Mouse (Mus musculus): ENCODE data around the gene Gsx1.
A peak's percentile ranks its signal among the peaks of the same experiment; 100 is the strongest.

Gsx1 gene

DNA sequence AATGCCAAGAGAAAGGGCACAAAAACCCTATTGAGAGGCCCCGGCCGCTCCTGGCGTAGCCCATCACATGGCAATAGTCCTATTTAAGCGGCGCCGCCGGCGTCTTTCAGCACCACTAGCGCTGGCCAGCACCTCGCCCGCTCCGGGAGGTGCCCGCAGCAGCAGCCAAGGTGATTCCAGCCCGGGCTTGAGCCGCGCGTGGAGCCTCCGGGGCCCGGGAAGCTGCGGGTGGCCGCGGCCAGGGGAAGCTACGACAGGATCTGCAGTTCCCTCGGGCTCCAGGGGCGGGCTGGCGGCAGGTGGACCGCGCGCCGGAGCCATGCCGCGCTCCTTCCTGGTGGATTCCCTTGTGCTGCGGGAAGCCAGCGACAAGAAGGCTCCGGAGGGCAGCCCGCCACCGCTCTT lies at the start of gene Gsx1:
Gsx1 (plus strand) TSS at position 126 of the 405 bp plus-strand sequence.
- DNase-seq (ENCODE audit: low spot score in 2 of 2): peak; percentile 74 to 75

DNA sequence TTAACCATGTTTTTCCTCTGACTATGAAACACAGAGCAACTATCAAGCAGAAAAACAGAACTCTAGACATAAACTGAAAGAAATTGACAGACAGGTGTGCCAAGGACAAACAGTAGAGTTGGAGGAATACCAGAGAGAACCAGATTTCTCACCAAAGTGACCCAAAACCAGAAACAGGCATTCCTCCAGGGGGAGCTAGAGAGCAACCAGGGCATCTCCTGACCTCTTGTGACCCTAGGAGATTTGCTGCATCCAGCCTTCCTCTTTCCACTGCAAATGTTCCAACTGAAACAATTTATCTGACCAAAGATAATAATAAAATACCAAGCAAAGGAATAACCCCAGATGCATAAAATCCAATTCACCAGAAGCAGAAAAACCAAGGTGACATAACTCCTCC lies 41.2 kb upstream of the Gsx1 start:
- no peak for DNase-seq (ENCODE audit: low spot score in 2 of 2)

DNA sequence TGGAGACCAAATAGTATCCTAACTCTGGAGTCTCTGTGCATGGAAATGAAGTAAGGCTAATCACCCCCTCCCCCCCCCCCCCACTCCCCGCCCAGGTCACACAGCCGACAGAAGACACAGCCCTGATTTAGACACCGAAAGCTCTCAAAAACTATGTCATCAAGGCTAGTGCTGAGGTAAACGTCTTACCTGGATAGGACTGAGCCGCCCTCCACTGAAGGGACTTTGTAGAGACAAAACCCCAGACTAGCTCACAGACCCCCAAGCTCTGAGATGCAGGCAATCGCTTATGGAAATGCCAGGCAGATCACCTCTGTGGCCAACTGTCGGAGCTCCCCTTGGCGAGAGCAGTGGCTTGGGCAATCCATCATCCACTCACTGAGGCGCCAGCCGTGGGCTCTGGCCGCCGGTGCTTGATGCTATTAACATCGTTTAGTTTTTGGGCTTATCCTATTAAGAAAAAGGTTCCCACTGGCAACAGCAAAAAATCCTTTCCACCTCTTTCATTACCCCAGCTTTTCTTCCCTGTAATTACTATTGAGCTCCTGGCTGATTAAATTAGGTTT lies 33.6 kb upstream of the Gsx1 start:
- peak in 1 of 2 experiments; percentile 26 for DNase-seq (ENCODE audit: low spot score in 2 of 2)

DNA sequence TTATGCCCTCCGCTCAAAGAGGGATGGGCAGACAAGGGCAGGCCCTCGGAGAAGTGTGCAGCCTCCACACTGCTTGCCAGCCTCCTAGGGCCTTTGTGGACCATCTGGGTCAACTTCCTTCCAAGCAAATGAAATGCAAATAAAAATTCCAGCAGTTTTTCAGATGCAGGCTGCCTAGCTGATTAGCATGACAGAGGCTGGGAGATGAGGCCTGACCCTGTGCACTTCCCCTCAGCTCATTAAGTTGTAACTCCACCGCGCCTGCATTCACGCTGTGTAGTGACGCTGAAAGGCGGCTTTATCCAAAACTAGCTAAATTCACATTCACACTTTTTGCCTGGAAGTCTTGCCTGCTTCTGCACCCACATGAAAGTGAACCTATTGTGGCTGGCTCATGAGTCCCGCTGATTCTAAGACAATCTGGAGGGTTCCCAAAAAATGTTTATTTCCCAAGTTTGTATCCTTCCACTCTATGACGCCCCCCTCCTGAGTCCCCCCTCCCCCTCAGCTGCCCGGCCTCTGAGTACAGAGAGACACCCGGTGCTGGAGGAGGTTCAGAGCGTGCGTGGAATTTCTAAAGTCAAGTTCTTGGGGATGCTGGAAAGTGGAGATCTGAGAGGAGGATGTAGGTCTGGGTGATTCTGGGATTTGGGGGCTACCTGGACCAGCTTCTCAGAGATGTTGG lies 32.9 kb upstream of the Gsx1 start:
- DNase-seq (ENCODE audit: low spot score in 2 of 2): peak; percentile 47 to 50

DNA sequence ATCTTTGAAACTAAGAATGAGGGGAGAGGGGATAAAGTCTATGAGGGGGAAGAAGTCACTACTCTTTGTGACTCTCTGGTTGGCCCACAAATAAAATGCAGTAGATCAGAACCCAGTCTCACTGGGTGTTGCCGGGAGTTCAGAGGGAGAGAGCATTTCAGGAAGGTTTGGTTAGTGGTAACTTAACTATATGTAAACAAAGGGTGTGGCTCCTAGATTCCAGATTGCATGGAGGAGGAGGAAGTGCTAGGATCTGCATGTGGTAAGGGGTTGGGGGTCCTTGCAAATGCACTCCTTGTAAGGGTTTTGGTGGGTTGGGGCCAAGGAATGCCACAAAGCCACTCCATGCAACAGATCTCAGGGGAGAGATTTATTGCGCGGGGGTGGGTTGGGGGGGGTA lies 32.1 kb upstream of the Gsx1 start:
- no peak for DNase-seq (ENCODE audit: low spot score in 2 of 2)

DNA sequence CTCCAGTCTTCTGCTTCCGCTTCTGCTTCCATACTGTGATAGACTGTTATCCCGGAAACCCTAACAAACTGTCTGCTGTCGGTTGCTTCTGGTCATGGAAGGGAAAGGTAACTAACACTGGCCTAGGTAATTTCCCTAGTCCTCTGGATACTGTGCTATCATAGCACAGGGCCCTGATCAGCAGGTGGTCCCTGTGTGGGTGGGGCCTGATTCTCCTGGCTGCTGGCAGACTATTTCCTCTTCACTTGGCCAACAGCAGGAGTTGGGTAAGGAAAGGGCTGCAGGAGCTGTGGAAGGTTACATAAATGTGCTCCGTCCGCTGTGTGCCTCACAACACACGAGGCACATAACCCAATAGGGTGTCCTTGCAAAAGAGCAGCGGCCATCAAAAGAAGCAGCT lies 31.1 kb upstream of the Gsx1 start:
- DNase-seq (ENCODE audit: low spot score in 2 of 2): no peak

DNA sequence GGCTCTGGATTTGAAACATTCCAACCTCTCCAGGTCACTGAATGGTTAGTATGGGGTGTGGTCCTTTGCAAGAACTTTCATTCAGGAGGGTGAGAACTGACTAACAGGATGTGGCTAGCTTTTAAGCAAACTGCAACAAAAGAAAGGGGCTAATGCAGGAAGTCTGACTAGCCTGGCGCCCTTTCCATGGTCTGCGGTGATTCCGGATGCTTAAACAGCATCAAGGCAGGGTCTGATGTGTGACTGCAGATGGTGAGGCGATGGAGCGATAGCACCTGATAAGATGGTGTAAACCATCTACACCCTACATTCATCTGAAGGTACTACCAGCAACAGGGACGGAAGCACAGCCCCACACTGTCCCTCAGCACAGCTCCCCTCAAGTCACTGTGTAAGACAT lies 29.2 kb upstream of the Gsx1 start:
- DNase-seq (ENCODE audit: low spot score in 2 of 2): no peak

DNA sequence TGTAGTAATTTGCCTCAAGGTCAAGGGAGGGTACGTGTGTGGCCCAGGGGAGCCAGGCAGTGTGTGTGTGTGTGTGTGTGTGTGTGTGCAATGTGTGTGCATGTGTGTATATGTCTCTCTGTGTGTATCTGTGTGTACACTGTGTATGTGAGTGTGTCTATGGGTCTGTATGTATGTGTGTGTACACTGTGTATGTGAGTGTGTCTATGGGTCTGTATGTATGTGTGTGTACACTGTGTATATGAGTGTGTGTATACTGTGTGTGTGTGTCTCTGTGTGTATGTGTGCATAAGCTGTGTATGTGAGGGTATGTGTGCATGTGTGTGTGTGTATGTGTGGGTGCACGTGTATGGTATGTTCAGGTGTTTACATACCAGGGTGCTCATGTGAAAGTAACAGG lies 28.7 kb upstream of the Gsx1 start:
- DNase-seq (ENCODE audit: low spot score in 2 of 2): no peak

DNA sequence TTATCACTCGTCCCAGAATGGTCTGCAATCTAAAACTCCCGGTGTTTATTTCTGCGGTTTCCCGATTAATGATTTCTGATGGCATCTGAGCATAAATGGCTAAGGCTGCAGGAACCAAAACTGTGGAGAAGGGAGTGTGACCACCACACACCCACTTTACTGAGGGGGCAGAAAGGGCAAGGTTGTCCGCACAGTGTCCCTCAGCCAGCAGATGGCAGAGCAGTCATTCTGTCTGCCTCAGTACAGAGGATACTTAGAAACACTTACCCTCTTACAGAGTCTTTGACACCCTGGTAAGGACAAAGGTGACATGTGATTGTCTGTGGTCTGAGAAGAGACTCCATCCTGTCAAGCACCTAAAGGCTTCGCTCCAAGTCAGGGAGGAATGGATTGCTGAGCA lies 23.4 kb upstream of the Gsx1 start:
- no peak for DNase-seq (ENCODE audit: low spot score in 2 of 2)

DNA sequence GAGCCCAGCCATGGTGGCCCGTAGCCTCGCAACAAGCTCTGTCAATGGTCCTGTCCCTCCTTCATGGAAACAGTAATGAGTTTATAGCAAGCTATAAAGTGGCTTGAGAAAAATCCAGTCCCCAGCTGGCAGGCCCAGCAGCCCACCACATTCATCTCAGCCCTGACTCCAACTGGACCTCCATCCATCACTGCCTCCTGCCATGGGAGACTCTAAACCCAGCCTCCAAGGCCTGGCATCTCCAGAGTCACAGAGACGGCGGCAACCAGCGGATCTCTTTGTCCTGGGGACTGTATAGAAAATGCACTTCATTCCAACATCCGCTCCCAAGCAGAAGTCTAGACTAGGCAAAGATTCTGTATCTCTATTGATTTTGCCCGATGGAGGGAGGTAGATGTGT lies 18.4 kb upstream of the Gsx1 start:
- DNase-seq (ENCODE audit: low spot score in 2 of 2): no peak

DNA sequence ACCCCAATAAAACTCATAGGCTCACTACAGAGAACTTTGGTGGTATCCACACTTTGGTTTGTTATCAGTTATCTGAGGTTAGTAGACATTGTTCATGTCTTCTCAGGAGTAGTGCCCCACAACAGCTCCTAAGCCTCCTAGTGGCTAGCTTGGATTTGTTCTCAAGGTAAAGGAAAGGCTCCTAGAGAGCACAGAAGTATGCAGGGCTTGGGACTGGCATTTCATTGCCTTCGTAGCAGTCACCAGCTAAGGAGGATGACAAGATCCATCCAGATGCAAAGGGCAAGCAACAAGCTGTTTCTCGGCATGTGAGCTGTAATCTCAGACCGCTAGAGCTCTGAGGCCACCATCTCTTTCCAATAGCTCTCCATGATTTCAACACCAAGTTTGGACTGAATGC lies 14.4 kb upstream of the Gsx1 start:
- DNase-seq (ENCODE audit: low spot score in 2 of 2): no peak

DNA sequence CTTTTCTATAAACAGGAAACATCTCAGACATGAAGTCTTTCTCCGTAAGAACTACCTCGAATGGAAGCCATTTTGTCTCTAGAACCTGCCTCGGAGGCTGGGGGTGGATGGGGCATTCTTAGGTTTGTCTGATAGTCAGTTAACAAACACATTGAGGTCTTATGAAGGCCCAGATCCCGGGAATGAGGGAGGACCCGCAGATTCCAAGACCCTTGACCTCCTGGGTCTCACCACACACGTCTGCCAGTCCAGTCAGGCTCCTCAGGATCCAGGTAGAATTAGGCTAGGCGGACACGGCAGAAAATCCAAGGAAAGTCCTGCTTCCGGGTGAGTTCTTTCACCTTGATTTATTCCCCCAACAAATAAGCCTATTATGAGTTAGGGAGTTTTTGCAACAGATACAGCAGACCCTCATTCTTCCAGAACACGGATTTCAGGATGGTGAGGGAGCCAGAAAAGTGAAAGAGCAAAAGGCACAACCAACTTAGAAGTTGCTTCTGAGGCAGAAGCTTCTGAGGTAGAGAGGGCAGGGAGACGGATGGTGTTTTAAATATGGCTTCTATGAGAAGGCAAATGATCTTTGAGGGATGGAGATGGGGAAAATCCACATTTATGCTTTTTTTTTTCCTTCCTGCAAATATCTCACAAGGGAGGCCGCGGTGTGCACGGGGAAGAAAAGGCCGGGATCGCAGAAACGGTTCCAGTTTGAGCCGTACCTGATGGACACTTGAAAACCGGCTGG lies 3.2 kb upstream of the Gsx1 start:
- no peak for DNase-seq (ENCODE audit: low spot score in 2 of 2)

DNA sequence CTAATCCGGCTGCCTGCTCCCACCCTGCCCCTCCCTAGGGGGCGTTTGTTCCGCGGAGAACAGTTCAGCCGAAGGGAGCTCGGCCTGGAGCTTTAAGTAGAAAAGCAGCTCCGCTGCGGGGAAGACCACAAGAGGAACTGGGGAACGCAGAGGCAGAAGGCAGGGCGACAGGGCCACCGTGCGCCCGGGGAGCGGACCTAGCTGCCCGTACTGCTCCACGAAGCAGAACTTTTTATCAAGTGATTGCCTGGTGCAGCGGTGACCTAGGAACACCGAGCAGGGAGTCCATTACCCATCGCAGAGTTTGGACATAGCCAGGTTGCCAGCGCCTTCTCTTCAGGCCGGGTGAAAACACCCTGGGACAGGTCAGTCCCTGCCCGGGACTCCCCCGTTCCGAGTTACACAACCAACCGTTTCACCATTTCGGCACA lies 2.5 kb upstream of the Gsx1 start:
- peak; percentile 24 to 35 for DNase-seq (ENCODE audit: low spot score in 2 of 2)

DNA sequence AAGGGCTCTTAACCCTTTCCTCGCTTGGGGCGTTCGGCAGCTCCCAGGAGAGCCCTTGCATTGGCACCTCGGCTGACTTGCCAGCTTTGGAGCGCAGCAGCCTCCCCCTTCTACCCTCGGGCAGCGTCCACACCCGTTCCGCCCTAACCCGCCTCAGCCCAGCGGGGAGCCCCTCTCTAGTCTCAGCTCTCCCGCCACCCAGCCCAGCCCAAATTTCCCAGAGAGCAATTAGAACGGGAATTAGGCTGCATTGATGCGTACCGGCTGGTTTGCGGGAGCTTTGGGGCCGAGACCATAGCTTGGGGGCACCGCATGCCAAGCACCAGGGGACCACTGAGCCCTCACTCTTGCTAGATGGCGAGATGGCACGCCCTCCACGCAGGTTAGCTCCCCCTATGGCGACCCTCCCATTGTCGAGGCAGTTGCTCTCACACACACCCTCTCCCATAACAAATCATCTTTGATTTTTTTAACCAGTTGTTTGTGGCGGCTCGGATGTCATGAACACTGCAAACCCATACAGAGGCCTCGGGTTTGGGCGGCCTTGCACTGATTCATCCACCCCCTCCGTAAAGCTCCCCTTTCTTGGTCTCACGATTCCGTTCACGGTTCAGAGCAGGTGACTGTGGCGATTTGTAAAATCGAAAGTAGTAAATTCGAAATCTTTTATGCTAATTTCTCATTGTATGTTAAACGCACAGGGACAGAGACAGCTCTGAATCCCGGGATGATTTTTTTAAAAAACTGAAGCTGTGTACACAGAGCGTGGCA lies 1.5 kb upstream of the Gsx1 start:
- no peak for DNase-seq (ENCODE audit: low spot score in 2 of 2)

DNA sequence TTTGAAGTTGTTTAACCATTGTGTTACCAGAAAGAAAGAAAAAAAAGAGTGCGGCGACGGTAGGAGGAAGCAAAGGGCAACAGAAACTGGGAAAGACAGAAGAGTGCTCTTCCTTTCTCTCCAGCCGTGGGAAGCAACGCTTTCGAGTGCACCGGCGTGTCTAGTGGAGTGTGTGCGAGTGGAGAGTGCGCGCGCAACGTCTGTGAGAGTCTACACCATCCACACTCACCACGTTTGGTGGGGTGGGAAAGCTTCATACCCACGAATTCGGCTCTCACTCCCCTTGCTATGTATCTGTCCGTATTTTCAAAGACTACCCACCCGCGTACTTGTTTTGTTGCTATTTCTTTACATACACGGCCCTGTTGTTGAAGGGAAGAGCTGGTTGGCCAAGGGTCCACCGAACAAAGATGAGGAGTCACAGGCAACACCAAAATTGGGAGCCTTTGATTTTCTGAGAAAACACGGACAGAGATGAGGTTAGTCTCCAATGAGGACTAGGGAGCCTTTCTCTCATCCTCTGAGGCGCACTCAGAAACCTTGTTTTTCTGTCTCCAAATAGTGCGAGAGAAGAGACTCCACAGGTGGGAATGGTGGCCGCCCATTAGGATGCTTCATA lies 835 bp upstream of the Gsx1 start:
- no peak for DNase-seq (ENCODE audit: low spot score in 2 of 2)

DNA sequence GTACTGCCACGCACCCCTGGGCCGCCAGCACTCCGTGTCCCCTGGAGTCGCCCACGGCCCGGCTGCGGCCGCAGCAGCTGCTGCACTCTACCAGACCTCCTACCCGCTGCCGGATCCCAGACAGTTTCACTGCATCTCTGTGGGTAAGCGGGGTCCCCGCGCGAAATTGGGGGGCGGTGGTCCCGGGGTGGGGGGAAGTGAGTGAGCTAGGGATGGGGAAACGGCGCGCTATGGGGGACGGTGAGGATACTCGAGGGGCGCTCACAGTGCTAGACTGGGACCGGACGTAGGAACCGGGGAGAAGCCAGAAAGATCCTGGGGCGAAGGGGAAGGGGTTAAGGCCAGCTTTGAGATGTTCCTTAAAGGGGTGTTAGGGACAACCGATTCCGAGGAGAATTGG lies 660 bp downstream of the Gsx1 start:
- DNase-seq (ENCODE audit: low spot score in 2 of 2): no peak

DNA sequence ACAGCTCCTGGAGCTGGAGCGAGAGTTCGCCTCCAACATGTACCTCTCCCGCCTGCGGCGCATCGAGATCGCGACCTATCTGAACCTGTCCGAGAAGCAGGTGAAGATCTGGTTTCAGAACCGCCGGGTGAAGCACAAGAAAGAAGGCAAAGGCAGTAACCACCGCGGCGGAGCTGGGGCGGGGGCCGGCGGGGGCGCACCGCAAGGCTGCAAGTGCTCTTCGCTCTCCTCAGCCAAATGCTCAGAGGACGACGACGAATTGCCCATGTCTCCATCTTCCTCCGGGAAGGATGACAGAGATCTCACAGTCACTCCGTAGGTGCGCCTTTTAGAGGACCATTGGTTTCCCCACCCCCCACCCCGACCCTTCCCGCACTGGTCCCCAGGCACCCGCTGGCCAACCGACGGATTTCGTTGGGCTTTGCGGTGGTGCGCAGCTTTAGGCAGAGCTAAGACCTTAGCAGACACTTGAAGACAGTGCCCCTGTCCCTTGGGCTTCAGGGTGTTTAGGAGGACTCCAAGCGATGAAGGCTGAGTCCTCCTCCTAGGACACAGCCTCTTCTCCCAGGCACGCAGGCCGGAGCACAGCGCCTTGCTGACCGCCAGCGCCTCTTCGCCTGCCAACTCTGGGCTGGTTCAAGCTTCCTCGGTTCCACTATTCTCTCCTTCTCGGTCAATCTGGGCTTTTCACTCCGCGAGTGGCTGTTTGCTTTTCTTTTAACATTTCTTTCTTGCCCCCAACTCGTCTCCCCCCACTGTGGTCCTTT lies 1.5 kb downstream of the Gsx1 start:
- DNase-seq (ENCODE audit: low spot score in 2 of 2): no peak

DNA sequence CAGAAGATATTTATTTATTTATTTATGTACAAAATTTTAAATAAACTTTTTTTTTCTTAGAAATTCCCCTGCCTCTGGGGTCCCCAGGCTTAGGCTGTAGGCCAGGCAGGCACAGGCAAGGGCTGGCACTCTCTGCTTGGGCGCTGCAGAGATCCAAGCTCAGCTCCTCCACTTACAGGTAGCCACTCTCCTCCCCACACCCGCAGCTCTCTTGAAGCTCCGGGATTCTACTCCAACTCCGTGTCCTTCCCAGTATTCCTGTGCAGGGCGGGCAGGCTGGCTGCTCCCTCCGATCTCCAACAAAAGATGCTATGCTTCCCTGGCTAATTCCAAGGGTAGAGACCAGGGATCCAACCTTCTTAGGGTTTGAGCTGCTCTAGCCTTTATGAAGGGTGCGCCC lies 2.4 kb downstream of the Gsx1 start:
- DNase-seq (ENCODE audit: low spot score in 2 of 2): no peak

DNA sequence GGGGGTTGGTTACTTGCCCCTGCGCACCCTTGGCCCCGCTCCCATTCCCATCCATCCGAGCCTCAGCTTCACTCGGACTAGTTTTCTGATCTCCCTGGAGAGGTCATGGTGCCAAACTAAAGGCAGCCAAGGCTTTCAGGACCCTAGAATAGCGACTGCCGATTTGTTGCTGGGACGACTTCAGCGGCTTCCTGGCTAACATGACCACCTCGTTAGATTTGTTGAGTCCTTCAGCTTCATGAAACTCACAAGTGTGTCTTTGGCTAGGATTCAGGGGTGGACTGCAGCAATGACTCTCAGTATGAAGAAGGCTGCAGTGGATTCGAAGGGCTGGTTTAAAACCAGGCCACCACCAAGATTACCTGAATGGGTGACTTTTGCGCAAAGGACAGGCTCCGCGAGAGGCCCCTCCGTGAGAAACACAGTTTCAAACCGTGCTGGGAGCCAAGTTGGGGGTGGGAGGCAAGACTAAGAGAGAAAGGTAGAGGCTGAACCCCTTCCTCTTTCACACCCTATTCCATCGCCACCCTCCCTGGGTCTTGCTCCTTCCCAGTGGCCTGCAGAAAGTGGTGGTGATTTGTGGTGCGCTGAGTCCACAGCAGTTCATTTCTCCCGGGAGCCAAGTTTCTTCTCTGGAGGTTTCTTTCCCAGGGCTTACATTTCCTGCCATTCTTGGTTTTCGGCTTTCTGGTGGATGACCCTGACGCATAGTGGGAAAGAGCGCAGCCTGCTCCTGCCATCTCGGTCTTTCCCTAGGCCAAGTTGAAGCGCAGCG lies 3.5 kb downstream of the Gsx1 start:
- no peak for DNase-seq (ENCODE audit: low spot score in 2 of 2)

DNA sequence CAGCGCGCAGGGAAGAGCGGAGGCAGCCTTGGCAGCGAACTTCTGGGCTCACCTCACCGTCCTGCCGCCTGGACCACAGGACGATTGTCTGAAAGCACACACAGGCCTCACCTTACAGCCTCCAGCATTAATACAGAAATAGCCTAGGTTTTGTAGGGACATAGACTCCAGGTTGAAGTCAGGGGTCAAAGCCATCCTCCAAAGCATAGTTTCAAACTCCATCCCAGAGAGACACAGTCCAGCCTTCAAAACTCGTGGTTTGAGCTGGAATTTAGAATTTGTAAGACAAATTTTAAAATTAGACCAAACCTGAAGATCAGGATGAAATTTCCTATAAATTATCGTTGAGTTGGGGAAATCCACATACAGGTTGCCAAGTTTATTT lies 4.1 kb downstream of the Gsx1 start:
- no peak for DNase-seq (ENCODE audit: low spot score in 2 of 2)

DNA sequence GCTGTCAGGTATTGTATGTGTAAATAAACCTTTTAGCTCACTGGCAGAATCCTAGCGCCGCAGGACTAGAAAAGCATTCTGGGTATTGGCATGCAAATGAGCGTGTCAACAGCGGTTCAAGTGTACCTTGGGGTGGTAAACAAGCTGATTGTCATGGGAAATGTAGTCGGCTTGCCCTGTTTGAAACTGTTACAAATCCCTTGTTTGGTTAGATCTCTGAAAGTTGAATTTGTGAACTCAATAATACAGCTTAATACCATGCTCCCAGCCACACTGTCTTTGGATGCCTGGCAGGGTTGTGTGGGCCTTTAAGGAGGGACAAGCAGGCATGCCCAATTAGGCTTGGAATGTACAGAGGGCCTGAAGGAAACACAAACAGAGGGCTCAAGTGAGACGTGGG lies 16.4 kb downstream of the Gsx1 start:
- no peak for DNase-seq (ENCODE audit: low spot score in 2 of 2)
